Mouse (Mus musculus): ENCODE results near the gene Ackr3.

DNA sequence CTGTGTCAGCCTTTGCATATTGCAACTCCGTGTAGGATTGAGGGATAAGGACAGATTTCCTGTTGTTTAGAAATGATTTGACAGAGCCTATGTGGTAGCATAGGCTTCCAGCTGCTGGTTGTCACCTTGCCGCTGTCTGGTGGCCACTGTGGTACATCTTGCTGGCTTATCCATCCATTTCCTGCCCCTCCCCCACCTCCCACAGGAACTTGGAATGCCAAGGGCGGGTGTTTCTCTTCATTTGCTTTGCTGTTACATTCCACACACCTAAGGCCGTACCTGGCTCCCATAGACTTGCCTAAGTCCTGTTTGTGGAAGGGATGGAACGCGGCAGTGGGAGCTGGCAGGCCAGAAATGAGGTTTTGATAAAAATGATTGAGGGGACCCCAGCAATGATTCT is 46.6 kb downstream of the Ackr3 start:
- TF ChIP-seq CTCF (conservative IDR thresholded peaks at IDR 0.05 in 1 of 2, IDR thresholded peaks at IDR 0.05 in 1 of 2; ENCODE audit: low read depth in 2 of 2, low read length in 2 of 2), result no peak
- no peak for TF ChIP-seq CHD1 (IDR thresholded peaks at IDR 0.05; ENCODE audit: low read depth, low read length)
- TF ChIP-seq MAX (IDR thresholded peaks at IDR 0.05; ENCODE audit: low read length), result no peak

Data from CH12.LX (cell line).